Mouse (Mus musculus) myocyte (in vitro differentiated cells): ENCODE measurements at regions not wholly inside any gene's neighbourhood (a gene's known extent, or its start where the extent isn't known, plus 50 kb on each side); places are given as distances from the start of the nearest gene placed in this dataset.
A peak's percentile ranks its signal among the peaks of the same experiment; 100 is the strongest.

ENCODE experiments used
- H3K27me3 ChIP-seq: one replicate; pipeline ENCODE4 v1.6.1; 2011; ENCODE audit not compliant: control insufficient read depth, insufficient read depth, insufficient read length
- H3K36me3 ChIP-seq: one replicate; pipeline ENCODE4 v1.6.1; 2011; ENCODE audit not compliant: control insufficient read depth, insufficient read depth
- H3K4me2 ChIP-seq: one replicate; pipeline ENCODE4 v1.6.1; 2011; ENCODE audit warnings: low read depth, control low read depth
- H3K4me3 ChIP-seq: one replicate; pipeline ENCODE4 v1.5.1; 2011; ENCODE audit warnings: mild to moderate bottlenecking, control low read depth, moderate library complexity
- H3K79me2 ChIP-seq: one replicate; pipeline ENCODE4 v1.6.1; 2011; ENCODE audit not compliant: control insufficient read depth, insufficient read depth
- H3ac ChIP-seq: one replicate; pipeline ENCODE4 v1.6.1; 2011; ENCODE audit not compliant: control insufficient read depth, insufficient read length
- CEBPB ChIP-seq: IDR thresholded peaks from 2 replicates; pipeline ENCODE4 v1.6.1; 2011; ENCODE audit warnings: mild to moderate bottlenecking, moderate library complexity; ENCODE audit not compliant: poor library complexity, insufficient read depth, severe bottlenecking
- E2F4 ChIP-seq: IDR thresholded peaks from one replicate; pipeline ENCODE4 v1.6.1; 2011; ENCODE audit warnings: mild to moderate bottlenecking, control low read depth, moderate library complexity; ENCODE audit not compliant: insufficient read depth
- MAX ChIP-seq: IDR thresholded peaks from one replicate; pipeline ENCODE4 v1.6.1; 2011; ENCODE audit warnings: low read depth, mild to moderate bottlenecking, control low read depth
- MYOD1 ChIP-seq, 3 experiments: IDR thresholded peaks; one replicate each; pipeline ENCODE4 v1.6.1; 2011; ENCODE audit warnings: control low read depth in 2 of 3, low read depth in 2 of 3, mild to moderate bottlenecking in 2 of 3, moderate library complexity in 1 of 3; ENCODE audit not compliant: insufficient read length in 2 of 3, control insufficient read depth in 1 of 3
- MYOG ChIP-seq, 3 experiments: IDR thresholded peaks; one replicate each; pipeline ENCODE4 v1.6.1; 2011; ENCODE audit warnings: control low read depth in 2 of 3, low read depth in 2 of 3, mild to moderate bottlenecking in 2 of 3; ENCODE audit not compliant: insufficient read length in 2 of 3, control insufficient read depth in 1 of 3, insufficient read depth in 1 of 3
- POLR2A ChIP-seq: IDR thresholded peaks from one replicate; pipeline ENCODE4 v1.6.1; 2011; ENCODE audit warnings: low read depth, mild to moderate bottlenecking, control low read depth, moderate library complexity; ENCODE audit not compliant: insufficient read length
- POLR2AphosphoS2 ChIP-seq: IDR thresholded peaks from one replicate; pipeline ENCODE4 v1.6.1; 2011; ENCODE audit warnings: low read depth, control low read depth; ENCODE audit not compliant: insufficient read length
- REST ChIP-seq: IDR thresholded peaks from one replicate; pipeline ENCODE4 v1.6.1; 2011; ENCODE audit warnings: mild to moderate bottlenecking, control low read depth, moderate library complexity; ENCODE audit not compliant: insufficient read depth, insufficient read length
- SRF ChIP-seq: IDR thresholded peaks from one replicate; pipeline ENCODE4 v1.6.1; 2011; ENCODE audit warnings: low read depth; ENCODE audit not compliant: control insufficient read depth, insufficient read length
- TCF12 ChIP-seq: IDR thresholded peaks from one replicate; pipeline ENCODE4 v1.6.1; 2011; ENCODE audit warnings: mild to moderate bottlenecking, control low read depth; ENCODE audit not compliant: poor library complexity, insufficient read depth, severe bottlenecking
- TCF3 ChIP-seq: IDR thresholded peaks from one replicate; pipeline ENCODE4 v1.6.1; 2011; ENCODE audit warnings: low read depth, control low read depth; ENCODE audit not compliant: insufficient read length
- USF1 ChIP-seq: IDR thresholded peaks from one replicate; pipeline ENCODE4 v1.6.1; 2011; ENCODE audit warnings: low read depth, mild to moderate bottlenecking, control low read depth, moderate library complexity

DNA sequence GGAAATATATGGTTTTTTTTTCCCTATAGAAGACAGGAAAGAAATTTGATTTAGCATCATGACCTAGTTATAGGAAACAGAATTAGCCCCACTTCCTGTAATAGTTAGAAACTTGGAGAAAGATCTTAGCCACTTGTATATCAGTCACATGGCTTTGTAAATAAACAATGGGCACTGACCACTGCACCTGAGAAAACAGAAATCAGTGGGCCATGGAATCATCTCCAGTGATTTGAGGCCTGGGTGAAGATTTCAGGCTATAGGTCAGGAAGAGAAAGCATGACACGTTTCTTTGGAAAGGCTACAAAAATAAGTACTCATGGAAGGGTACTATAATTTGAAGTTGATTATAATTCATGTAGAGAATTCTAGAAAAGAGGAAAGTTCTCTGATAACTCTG lies 642.2 kb upstream of the Rag2 start:
- H3K79me2 ChIP-seq = no peaks in the 10 kb centered on the region
- TF ChIP-seq USF1 = no peak
- no peak for TF ChIP-seq POLR2A
- TF ChIP-seq E2F4 = no peak
- TF ChIP-seq MYOG (IDR thresholded peaks at IDR 0.05; ENCODE audit: control insufficient read depth in 1 of 3, insufficient read depth in 1 of 3, insufficient read length in 2 of 3, low read depth in 2 of 3) = no peak
- TF ChIP-seq SRF = no peak
- no peak for TF ChIP-seq TCF3
- TF ChIP-seq TCF12 = no peak
- TF ChIP-seq CEBPB = no peak
- no peak for TF ChIP-seq MAX
- no peak for TF ChIP-seq POLR2AphosphoS2
- no peak for TF ChIP-seq MYOD1 (IDR thresholded peaks at IDR 0.05; ENCODE audit: control insufficient read depth in 1 of 3, insufficient read length in 2 of 3, low read depth in 2 of 3)
- TF ChIP-seq REST = no peak
- H3K4me3 ChIP-seq = no peak overlapping the region
- H3K27me3 ChIP-seq = no peaks in the 10 kb centered on the region
- H3ac ChIP-seq = no peak overlapping the region
- H3K4me2 ChIP-seq = no peak overlapping the region
- H3K36me3 ChIP-seq = no peaks in the 10 kb centered on the region

DNA sequence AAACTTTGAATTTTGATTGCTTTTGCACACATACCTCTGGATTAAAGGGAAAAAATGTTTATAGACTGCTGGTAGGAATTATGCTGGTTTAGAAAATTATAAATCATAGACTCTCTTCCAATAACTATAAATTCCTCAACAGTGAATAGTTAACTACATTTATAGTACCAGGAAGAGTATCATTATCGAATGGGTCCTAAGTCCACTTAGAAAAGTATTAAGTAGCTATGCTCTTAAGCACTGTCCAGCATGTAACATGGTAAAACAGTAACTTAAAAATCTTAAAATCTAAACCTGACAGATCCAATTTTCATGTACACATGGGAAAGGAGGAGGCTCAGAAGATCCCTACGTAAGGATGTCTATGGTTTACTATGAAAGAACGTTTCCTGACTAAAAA lies 609.2 kb upstream of the Rag2 start:
- Histone ChIP-seq H3ac (no peak overlapping the region), H3K27me3 (no peaks in the 10 kb centered on the region), H3K4me3 (no peak overlapping the region), H3K36me3 (no peaks in the 10 kb centered on the region), H3K79me2 (no peaks in the 10 kb centered on the region), H3K4me2 (no peak overlapping the region)
- TF ChIP-seq MYOD1 (IDR thresholded peaks at IDR 0.05; ENCODE audit: control insufficient read depth in 1 of 3, insufficient read length in 2 of 3, low read depth in 2 of 3) = no peak
- no peak for TF ChIP-seq TCF3

DNA sequence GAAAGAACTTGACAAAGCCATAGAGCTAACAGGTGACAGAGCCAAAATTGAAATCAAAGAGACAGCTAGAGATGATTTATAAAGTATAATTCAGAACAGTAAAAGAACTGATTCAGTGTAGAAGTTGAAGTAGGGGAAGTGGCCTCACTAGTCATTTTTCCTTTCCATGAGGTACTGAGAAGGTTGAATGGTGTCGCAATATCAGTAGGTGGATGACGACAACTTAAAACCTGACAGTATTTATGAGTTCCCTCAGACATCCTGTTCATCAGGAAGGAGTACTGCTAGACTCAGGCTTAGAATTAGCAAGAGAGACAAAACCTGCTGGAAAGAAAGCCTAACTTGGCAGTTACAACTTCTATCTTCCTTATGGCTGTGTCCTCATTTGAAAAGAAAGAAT lies 605.1 kb upstream of the Rag2 start:
- H3K79me2 ChIP-seq = no peaks in the 10 kb centered on the region
- no peaks in the 10 kb centered on the region for H3K27me3 ChIP-seq
- H3K36me3 ChIP-seq = no peaks in the 10 kb centered on the region
- no peak overlapping the region for H3K4me3 ChIP-seq
- H3K4me2 ChIP-seq = no peak overlapping the region
- TF ChIP-seq CEBPB = peak; percentile 54; the same call in 1 of the 2 replicates
- no peak for TF ChIP-seq MAX
- no peak for TF ChIP-seq MYOD1 (IDR thresholded peaks at IDR 0.05; ENCODE audit: control insufficient read depth in 1 of 3, insufficient read length in 2 of 3, low read depth in 2 of 3)
- TF ChIP-seq TCF12 = no peak
- no peak overlapping the region for H3ac ChIP-seq

DNA sequence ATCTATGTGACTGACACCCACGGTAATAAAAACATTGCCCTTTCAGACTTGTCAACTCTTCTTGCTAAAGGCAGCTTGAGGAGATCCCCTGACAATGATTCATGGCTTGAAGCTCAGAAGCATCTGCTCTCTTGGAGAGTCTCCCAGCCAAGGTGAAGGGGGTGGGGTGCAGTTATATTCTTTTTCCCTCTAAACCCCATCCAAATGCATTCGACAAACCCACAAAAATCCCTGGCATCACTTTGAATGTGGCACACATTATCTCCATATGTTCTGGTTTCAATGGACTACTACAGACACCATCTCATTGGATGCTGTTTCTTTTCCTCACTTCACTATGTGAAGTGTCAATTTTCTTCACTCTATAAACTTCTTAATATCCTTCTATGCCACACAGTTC lies 603.0 kb upstream of the Rag2 start:
- Histone ChIP-seq H3K27me3 (no peaks in the 10 kb centered on the region), H3K4me2 (no peak overlapping the region), H3K79me2 (no peaks in the 10 kb centered on the region), H3K36me3 (no peaks in the 10 kb centered on the region), H3ac (no peak overlapping the region), H3K4me3 (no peak overlapping the region)
- TF ChIP-seq TCF12 = peak; percentile 49
- TF ChIP-seq CEBPB = no peak
- no peak for TF ChIP-seq MYOG (IDR thresholded peaks at IDR 0.05; ENCODE audit: control insufficient read depth in 1 of 3, insufficient read depth in 1 of 3, insufficient read length in 2 of 3, low read depth in 2 of 3)
- TF ChIP-seq MYOD1 (IDR thresholded peaks at IDR 0.05; ENCODE audit: control insufficient read depth in 1 of 3, insufficient read length in 2 of 3, low read depth in 2 of 3) = peak in 2 of 3 experiments; percentile 25 to 30

DNA sequence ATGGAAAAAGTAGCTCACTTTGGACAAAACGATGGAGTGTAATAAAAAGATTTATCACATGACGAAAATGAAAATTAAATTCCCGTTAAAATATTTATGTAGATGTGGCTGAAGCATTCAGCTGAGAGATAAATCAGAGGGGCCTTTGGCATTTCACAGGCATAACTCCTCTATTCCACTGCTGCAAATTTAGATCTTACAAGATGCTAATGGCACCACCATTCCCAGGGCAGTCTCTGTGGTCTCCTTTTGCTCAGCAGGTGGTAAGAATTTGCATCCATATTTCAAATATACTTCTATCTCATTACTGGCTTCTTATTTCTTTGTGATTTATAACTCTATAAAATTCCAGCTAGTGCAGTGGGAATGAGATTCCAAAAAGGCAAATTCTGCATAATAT lies 581.5 kb upstream of the Rag2 start:
- H3K27me3 ChIP-seq = no peaks in the 10 kb centered on the region
- no peaks in the 10 kb centered on the region for H3K36me3 ChIP-seq
- H3K4me3 ChIP-seq = no peak overlapping the region
- H3K79me2 ChIP-seq = no peaks in the 10 kb centered on the region
- no peak overlapping the region for H3ac ChIP-seq
- TF ChIP-seq REST (no peak), MYOG (IDR thresholded peaks at IDR 0.05; ENCODE audit: control insufficient read depth in 1 of 3, insufficient read depth in 1 of 3, insufficient read length in 2 of 3, low read depth in 2 of 3) (no peak), POLR2A (no peak), E2F4 (no peak), TCF12 (no peak), CEBPB (no peak), TCF3 (no peak), POLR2AphosphoS2 (no peak), MYOD1 (IDR thresholded peaks at IDR 0.05; ENCODE audit: control insufficient read depth in 1 of 3, insufficient read length in 2 of 3, low read depth in 2 of 3) (no peak), USF1 (no peak)
- H3K4me2 ChIP-seq = no peak overlapping the region

DNA sequence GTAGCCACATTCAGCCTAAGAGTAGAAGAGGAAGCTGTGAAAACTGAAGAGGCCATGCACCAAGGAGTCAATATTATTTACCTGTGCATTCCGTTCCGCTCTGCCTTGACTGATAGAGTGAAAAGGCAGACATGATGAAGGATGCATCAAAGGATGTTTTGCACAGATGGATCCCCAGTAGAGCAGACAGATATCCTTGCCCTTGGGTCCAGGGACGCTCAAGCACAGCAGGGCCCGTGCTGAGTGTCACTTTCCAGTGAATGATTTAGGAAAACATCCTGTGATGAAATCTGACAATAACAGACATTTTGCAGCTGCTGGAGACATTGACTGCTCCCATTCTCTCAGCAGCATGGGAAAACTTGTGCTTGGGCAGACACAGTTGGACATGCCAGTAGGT lies 561.6 kb upstream of the Rag2 start:
- TF ChIP-seq USF1 (no peak), CEBPB (no peak), MYOG (IDR thresholded peaks at IDR 0.05; ENCODE audit: control insufficient read depth in 1 of 3, insufficient read depth in 1 of 3, insufficient read length in 2 of 3, low read depth in 2 of 3) (no peak), POLR2AphosphoS2 (no peak), SRF (no peak)
- Histone ChIP-seq H3ac (no peak overlapping the region), H3K4me3 (no peak overlapping the region), H3K4me2 (no peak overlapping the region), H3K79me2 (no peaks in the 10 kb centered on the region), H3K36me3 (no peaks in the 10 kb centered on the region), H3K27me3 (no peaks in the 10 kb centered on the region)
